Mouse (Mus musculus) thymus, adult 18-20 months (tissue): ENCODE results near the gene Gm29735.
"Not testable (repeated sequence)": the region's sequence is repeated elsewhere in the genome, so short reads cannot be mapped to it uniquely, and the experiment has no call there.

Experiments
- DNase-seq, 2 experiments: peaks; one replicate each; pipeline ENCODE4 v3.0.0; 2022; ENCODE audit warnings: mixed read lengths in 2 of 2

Gm29735 gene

GRCm38 (mm10) chr7:142157013-142157412 lies at the start of gene Gm29735:
Gene Gm29735, minus strand, starts transcription at chr7:142157113.
- DNase-seq: not testable (repeated sequence)

DNA sequence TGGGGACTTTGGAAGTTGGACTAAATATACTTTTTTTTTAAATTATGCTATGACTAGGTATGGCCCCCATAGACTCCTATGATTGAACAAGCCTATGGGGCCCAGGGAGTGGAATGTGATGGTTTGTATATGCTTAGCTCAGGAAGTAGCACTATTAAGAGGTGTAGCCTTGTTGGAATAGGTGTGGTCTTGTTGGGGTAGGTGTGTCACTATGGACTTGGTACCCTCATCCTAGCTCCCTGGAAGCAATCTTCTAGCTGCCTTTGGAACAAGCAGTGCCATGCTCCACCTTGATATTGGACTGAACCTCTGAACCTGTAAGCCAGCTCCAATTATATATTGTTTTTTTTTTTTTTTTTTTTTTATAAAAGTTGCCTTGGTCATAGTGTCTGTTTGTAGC lies 48.6 kb upstream of the Gm29735 start:
- no peak for DNase-seq

GRCm38 (mm10) chr7:142201064-142201463 lies 44.2 kb upstream of the Gm29735 start, which contains the start of gene Krtap5-3:
Gene Krtap5-3, plus strand, starts transcription at chr7:142201364.
- no peak for DNase-seq

- no peak for DNase-seq
These were observed 41.8 kb upstream of the Gm29735 start for GRCm38 (mm10) chr7:142198748-142199147.

GRCm38 (mm10) chr7:142190289-142190688 lies 33.4 kb upstream of the Gm29735 start, which contains the start of gene Gm10153:
Gene Gm10153, minus strand, starts transcription at chr7:142190389.
- DNase-seq: no peak

GRCm38 (mm10) chr7:142188156-142188555 lies 31.2 kb upstream of the Gm29735 start:
- DNase-seq: no peak

DNA sequence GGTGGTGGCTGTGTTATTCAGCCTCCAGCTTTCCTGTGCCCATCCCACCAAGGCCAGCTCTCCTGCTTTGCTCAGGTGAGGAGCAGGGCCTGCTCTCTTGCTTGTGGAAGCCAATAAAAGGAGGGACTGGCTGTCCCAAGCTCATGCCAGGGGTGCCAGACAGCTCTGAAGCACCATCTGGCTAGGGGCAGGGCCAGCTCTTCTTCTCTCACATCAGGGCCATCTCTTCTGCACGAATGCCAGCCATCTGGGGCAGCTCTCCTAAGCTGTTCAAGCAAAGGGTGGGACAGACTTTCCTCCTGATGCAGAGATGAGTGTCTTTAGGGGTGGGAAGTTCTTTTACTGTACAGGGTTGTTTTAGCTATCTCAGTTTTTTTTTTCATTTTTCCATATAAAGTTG lies 24.1 kb upstream of the Gm29735 start:
- DNase-seq: no peak

DNA sequence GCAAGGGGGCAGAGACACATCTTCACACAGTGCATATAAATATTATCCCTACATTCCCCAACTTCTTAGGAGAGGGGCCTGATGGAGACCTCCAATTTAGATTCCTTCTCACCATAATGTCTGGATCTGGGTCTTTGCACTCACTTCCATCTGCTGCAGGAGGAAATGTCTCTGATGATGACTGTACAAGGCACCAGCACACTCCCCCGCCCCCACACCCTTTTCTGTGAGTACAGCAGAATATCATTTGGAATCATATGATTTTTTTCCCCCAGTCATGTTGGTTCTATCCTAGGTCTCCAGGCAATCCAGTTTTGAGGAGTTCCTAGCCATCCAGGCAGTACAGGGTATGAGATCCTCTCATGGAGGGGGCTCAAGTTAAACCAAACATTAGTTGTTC lies 21.8 kb upstream of the Gm29735 start:
- DNase-seq: no peak

GRCm38 (mm10) chr7:142175905-142176304 lies 19.0 kb upstream of the Gm29735 start, which contains the start of gene Krtap5-2:
Gene Krtap5-2, minus strand, starts transcription at chr7:142176005.
- not testable (repeated sequence) for DNase-seq

GRCm38 (mm10) chr7:142169836-142170235 lies 12.9 kb upstream of the Gm29735 start:
- no peak for DNase-seq

- not testable (repeated sequence) for DNase-seq
These were observed 8.7 kb upstream of the Gm29735 start, which contains the start of gene Gm4553 for GRCm38 (mm10) chr7:142165639-142166038. Gene Gm4553, minus strand, starts transcription at chr7:142165739.

- DNase-seq: no peak
These were observed 2.5 kb upstream of the Gm29735 start for GRCm38 (mm10) chr7:142159366-142159765.

DNA sequence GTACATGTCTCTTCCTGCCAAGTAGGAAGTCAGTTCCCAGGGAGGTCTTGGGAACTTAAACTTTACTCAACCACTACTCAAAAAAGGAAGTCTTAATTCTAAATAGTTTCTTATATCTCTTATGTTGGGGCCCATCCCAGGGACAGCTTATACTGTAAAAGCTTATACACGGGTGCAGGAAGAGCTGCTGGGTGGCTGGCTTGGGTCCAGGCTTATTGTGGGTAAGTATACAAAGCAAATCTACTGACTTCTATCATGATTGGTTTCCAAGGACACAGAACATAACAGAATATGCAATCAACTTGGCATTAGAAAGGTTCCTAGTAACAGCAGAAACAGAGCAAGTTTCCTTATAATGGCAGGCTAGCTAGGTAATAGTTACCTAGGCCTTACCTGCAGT lies 1.6 kb downstream of the Gm29735 start:
- no peak for DNase-seq

DNA sequence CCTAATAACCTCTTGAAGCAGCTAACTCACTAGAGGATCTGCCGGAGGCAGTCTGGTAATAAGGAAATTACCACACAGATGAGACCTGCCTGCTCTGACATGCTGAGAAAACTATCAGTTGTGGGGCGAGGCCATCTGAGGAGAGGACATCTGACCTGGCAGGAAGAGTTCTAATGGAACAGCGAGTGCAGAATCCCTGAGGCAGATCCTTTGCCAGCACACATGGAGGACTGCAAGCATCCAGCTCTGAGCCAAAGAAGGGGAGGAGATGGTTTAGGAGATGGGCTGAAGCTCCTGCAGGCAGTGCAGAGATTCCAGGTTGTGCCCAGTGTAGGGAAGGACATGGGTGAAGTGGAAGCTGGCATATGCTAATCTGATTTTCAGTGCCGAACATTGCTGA lies 4.7 kb downstream of the Gm29735 start:
- DNase-seq: no peak

DNA sequence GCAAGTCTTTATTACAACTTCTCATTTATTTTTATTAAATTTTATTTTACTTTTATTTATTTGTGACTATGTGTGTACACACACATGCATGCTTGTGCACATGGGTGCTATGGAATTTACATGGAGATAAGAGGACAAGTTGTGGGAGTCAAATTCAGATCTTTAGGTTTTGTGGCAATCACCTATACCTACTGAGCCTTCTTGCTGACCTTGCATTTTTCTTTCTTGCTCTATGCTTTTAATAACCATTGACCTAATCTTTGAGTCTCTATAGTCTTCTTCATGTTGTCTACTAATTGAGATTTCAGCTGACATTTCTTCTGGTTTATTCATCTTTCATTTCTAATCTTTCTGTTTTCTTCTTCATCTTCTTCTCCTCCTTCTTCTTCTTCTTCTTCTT lies 8.3 kb downstream of the Gm29735 start:
- no peak for DNase-seq

GRCm38 (mm10) chr7:142146033-142146432 lies 10.9 kb downstream of the Gm29735 start:
- DNase-seq: no peak

GRCm38 (mm10) chr7:142145413-142145940 lies 11.4 kb downstream of the Gm29735 start:
- no peak for DNase-seq

DNA sequence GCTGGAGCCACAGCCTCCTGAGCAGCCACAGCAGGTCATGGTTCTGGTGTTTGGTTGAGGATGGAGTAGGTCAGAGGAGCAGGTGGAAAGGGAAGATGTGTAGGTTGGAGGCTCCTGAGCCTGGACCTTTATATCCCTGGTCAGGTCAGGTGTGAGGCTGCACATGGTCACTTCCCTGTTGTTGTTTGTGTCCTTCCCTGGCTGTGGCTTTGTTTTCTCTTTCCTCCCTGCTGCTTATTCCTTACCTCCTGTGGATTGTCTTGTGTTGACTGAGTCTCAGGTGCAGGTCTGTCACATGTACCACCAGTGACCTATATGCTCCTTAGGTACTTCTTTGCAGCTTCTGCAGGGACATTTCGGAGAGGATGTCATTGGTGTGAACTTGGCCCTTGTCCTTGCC lies 12.4 kb downstream of the Gm29735 start, which contains the start of gene Gm45337:
Gene Gm45337 (minus strand): TSS at position 101 of the 400 bp plus-strand sequence.
- DNase-seq: no peak

DNA sequence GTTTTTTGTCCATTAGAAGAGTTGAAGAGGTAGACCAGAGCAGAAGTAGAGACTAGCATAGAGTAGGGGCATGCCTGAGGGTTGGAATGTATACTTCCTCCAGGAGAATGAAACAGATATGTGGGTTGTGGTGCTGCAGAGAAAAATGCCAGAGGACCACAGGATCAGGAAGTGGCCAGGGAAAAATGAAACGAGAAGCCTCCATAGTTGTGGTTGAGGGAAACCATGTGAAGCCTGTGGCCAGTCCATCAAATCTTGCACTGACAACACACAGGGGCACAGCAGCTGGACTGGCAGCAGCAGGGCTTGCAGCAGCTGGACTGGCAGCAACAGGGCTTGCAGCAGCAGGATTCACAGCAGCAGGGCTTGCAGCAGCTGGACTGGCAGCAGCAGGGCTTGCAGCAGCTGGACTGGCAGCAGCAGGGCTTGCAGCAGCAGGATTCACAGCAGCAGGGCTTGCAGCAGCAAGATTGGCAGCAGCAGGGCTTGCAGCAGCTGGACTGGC lies 13.4 kb downstream of the Gm29735 start:
- not testable (repeated sequence) for DNase-seq

DNA sequence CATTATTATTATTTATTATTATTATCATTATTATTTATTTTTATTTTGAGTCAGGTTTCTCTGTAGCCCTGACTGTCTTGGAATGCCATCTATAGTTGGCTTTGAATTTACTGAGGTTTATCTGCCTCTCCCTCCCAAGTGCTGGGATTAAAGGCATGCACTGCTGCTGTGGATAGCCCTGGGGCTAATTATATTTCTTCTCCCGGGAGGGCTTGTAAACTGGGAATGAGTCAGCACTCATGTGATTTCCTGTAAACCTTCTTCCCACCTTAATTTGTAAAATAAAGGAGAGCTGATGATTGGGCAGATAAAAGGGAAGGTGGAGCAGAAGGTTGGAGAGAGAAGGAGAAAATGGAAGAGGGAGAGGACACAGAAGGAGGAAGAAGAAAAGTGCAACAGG lies 16.2 kb downstream of the Gm29735 start:
- DNase-seq: no peak

GRCm38 (mm10) chr7:142135934-142136333 lies 21.0 kb downstream of the Gm29735 start, which contains the start of gene Gm39115:
Gene Gm39115, minus strand, starts transcription at chr7:142136034.
- not testable (repeated sequence) for DNase-seq

GRCm38 (mm10) chr7:142134206-142134995 lies 22.5 kb downstream of the Gm29735 start:
- no peak for DNase-seq

DNA sequence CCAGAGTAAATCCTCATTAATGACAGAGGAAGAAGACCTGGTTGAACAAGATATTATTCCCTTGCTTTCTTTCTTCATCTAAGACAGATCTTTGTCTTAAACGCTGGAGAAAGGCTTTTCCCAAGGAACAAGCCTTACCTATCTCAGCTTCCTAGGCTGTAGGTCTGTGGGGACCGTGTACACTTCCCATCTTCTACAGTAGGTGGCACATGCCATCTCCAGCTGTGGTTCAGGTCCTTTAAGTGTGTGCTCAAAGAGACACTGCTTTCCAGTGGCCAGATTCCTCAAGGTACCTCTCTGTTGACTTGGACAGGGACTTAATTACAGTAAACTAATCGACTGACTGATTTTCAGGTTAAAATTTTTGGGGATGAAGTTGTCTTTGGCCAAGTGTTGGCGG lies 28.1 kb downstream of the Gm29735 start:
- DNase-seq: no peak

DNA sequence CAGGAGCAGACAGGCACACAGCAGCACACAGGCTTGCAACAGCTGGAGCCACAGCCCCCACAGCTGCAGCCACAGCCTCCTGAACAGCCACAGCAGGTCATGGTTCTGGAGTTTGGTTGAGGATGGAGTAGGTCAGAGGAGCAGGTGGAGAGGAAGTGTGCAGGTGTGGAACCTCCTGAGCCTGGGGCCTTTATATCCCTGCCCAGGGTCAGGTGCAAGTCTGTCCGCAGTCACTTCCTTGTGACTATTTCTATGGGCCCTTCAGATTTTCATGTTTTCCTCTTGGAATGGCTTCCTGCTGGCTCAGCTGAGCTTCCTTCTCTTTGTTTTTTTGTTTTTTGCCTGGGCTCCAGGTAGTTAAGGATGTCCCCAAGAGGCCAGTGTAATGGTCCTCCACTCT lies 36.3 kb downstream of the Gm29735 start, which contains the start of gene Gm45618:
Gene Gm45618 (minus strand): TSS at position 101 of the 400 bp plus-strand sequence.
- not testable (repeated sequence) for DNase-seq
